In the genomic region with DNA sequence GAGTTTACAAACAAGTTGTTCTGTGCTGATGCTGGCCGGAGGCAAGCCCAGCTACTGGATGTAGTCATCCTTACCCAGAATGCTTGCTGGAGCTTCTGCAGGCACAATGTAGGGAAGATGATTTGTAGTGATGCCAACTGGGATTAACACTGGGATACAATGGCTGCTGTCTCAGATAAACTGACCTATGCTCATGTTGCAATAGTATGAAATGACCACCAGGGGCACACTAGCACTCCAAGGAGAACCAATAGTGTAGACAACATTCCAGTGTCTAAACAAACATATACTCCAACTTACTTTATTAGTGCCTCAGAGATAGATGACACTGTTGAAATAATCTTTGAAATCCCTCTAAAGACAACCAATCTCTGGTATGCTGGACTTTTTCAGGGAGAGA, we compare ENCODE assay signal across 17 mouse cellular contexts.
DNase-seq lines count a peak whose midpoint lies in the region; ATAC-seq and TF ChIP-seq lines count a peak whose summit lies in the region.
"Had no signal": no experiment of that assay in that cellular context is flagged by ENCODE, and none has a peak within 500 bp of the region (broad histone marks: within the 10 kb centered on the region; RNA-seq: fewer than 3 reads in every experiment).

No protein-coding gene starts in this region.

- DNase-seq in forebrain, postnatal 0 days, result no peak
- DNase-seq in forebrain, embryonic 10.5 days (ENCODE audit: extremely low spot score, low spot score), result no peak
- no peak for DNase-seq in heart, postnatal 0 days (ENCODE audit: low spot score)
- DNase-seq in heart, adult 8-10 months (ENCODE audit: low spot score), result no peak
- no peak for DNase-seq in liver, postnatal 0 days
- DNase-seq in liver, result no peak
- DNase-seq in layer of hippocampus, adult 8-10 months (ENCODE audit: low spot score in 2 of 2), result no peak
- DNase-seq: cerebellum, adult 9-11 months; gastrocnemius, postnatal 14 days; lung, postnatal 36 days; right cerebral cortex, postnatal 25 days; thymus, postnatal 4 days had no signal

- no peaks in the 10 kb centered on the region for H3K9me3 ChIP-seq in forebrain, postnatal 0 days (ENCODE audit: low read length)
- H3K9me3 ChIP-seq in forebrain, embryonic 10.5 days, result no peaks in the 10 kb centered on the region
- no peaks in the 10 kb centered on the region for H3K9me3 ChIP-seq in heart, postnatal 0 days (replicated peaks; ENCODE audit: control insufficient read depth, low read length)
- no peaks in the 10 kb centered on the region for H3K9me3 ChIP-seq in liver, postnatal 0 days (ENCODE audit: low read length)
- H3K9me3 ChIP-seq: limb, embryonic 10.5 days; midbrain, embryonic 10.5 days; neural tube, embryonic 13.5 days had no signal

- TF ChIP-seq CTCF in forebrain, postnatal 0 days (IDR thresholded peaks at IDR 0.05; ENCODE audit: low read depth), result peak; percentile 25; the same call in 1 of the 2 replicates
- no peak for TF ChIP-seq CTCF in heart, postnatal 0 days (IDR thresholded peaks at IDR 0.05; ENCODE audit: low read depth)
- peak; percentile 23; the same call in 1 of the 2 replicates for TF ChIP-seq CTCF in liver, postnatal 0 days (IDR thresholded peaks at IDR 0.05; ENCODE audit: low read depth)

- H3K4me2 ChIP-seq in forebrain, postnatal 0 days (ENCODE audit: low read depth), result no peak overlapping the region
- no peak overlapping the region for H3K4me2 ChIP-seq in heart, postnatal 0 days (ENCODE audit: low read depth, low read length)
- no peak overlapping the region for H3K4me2 ChIP-seq in liver, postnatal 0 days (ENCODE audit: low read depth, low read length)
- H3K4me2 ChIP-seq: neural tube, embryonic 13.5 days had no signal

- no peak overlapping the region for H3K27ac ChIP-seq in forebrain, postnatal 0 days (ENCODE audit: low read depth, low read length)
- H3K27ac ChIP-seq in forebrain, embryonic 10.5 days, result no peak overlapping the region
- peak overlapping the region; percentile 62; the same call in 1 of the 2 replicates for H3K27ac ChIP-seq in heart, postnatal 0 days (ENCODE audit: low read depth)
- no peak overlapping the region for H3K27ac ChIP-seq in liver, postnatal 0 days (ENCODE audit: low read depth)
- H3K27ac ChIP-seq: limb, embryonic 10.5 days; midbrain, embryonic 10.5 days; neural tube, embryonic 13.5 days had no signal

- H3K4me3 ChIP-seq in forebrain, postnatal 0 days (ENCODE audit: low read depth, low read length), result no peak overlapping the region
- no peak overlapping the region for H3K4me3 ChIP-seq in forebrain, embryonic 10.5 days
- no peak overlapping the region for H3K4me3 ChIP-seq in heart, postnatal 0 days (ENCODE audit: low read depth, low read length)
- no peak overlapping the region for H3K4me3 ChIP-seq in liver, postnatal 0 days (ENCODE audit: low read depth, low read length)
- H3K4me3 ChIP-seq: limb, embryonic 10.5 days; midbrain, embryonic 10.5 days; neural tube, embryonic 13.5 days had no signal

- no peak overlapping the region for H3K9ac ChIP-seq in forebrain, postnatal 0 days
- no peak overlapping the region for H3K9ac ChIP-seq in heart, postnatal 0 days (replicated peaks; ENCODE audit: low read depth, low read length)
- no peak overlapping the region for H3K9ac ChIP-seq in liver, postnatal 0 days (replicated peaks)
- H3K9ac ChIP-seq: neural tube, embryonic 13.5 days had no signal

- H3K27me3 ChIP-seq in forebrain, postnatal 0 days (ENCODE audit: insufficient read depth, low read length), result no peaks in the 10 kb centered on the region
- H3K27me3 ChIP-seq in forebrain, embryonic 10.5 days (ENCODE audit: poor library complexity, severe bottlenecking), result no peaks in the 10 kb centered on the region
- H3K27me3 ChIP-seq in heart, postnatal 0 days (ENCODE audit: control insufficient read depth, insufficient read depth, low read length), result no peaks in the 10 kb centered on the region
- H3K27me3 ChIP-seq in liver, postnatal 0 days (ENCODE audit: insufficient read depth, low read length), result no peaks in the 10 kb centered on the region
- H3K27me3 ChIP-seq: neural tube, embryonic 13.5 days had no signal

- WGBS in forebrain, postnatal 0 days, result 97% methylated on average over 1 of the region's 1 CpGs
- 97% methylated on average over 1 of the region's 1 CpGs for WGBS in forebrain, embryonic 10.5 days
- WGBS in heart, postnatal 0 days, result 93% methylated on average over 1 of the region's 1 CpGs
- WGBS in liver, postnatal 0 days (ENCODE audit: insufficient replicate concordance), result 75% methylated on average over 1 of the region's 1 CpGs

- no peaks in the 10 kb centered on the region for H3K36me3 ChIP-seq in forebrain, postnatal 0 days (ENCODE audit: insufficient read depth)
- peaks cover 5% of the 10 kb centered on the region for H3K36me3 ChIP-seq in forebrain, embryonic 10.5 days (replicated peaks)
- H3K36me3 ChIP-seq in heart, postnatal 0 days (replicated peaks; ENCODE audit: control insufficient read depth, insufficient read depth, low read length), result no peaks in the 10 kb centered on the region
- no peaks in the 10 kb centered on the region for H3K36me3 ChIP-seq in liver, postnatal 0 days (replicated peaks; ENCODE audit: insufficient read depth, low read length)
- H3K36me3 ChIP-seq: neural tube, embryonic 13.5 days had no signal

- ATAC-seq in forebrain, postnatal 0 days, result no peak
- no peak for ATAC-seq in heart, postnatal 0 days (ENCODE audit: insufficient read depth, low read depth)
- no peak for ATAC-seq in liver, postnatal 0 days
- ATAC-seq in megakaryocyte, adult 5-6 weeks (ENCODE audit: poor library complexity, severe bottlenecking), result peak; percentile 3; the same call in 1 of the 2 replicates
- ATAC-seq: CD4-positive, CD25-positive, alpha-beta regulatory T cell, adult 4 months had no signal

- no peaks in the 10 kb centered on the region for H3K4me1 ChIP-seq in forebrain, postnatal 0 days (ENCODE audit: insufficient read depth)
- H3K4me1 ChIP-seq in forebrain, embryonic 10.5 days, result no peaks in the 10 kb centered on the region
- no peaks in the 10 kb centered on the region for H3K4me1 ChIP-seq in heart, postnatal 0 days (ENCODE audit: control insufficient read depth, insufficient read depth)
- H3K4me1 ChIP-seq in liver, postnatal 0 days (ENCODE audit: insufficient read depth), result no peaks in the 10 kb centered on the region
- H3K4me1 ChIP-seq: limb, embryonic 10.5 days; neural tube, embryonic 13.5 days had no signal

- no peak for TF ChIP-seq EP300 in heart, postnatal 0 days (IDR thresholded peaks at IDR 0.05; ENCODE audit: low read depth)
- no peak for TF ChIP-seq EP300 in liver, postnatal 0 days (IDR thresholded peaks at IDR 0.05; ENCODE audit: low read depth)
